Mouse (Mus musculus) midbrain, postnatal 0 days (tissue): ENCODE data around the gene Gm128. TPM values are rescaled to one million over a fixed set of nuclear protein-coding genes. Genes with fewer than 3 reads are reported as not detected.
"Not testable (repeated sequence)": the region's sequence is repeated elsewhere in the genome, so short reads cannot be mapped to it uniquely, and the experiment has no call there.

Source experiments
- ATAC-seq: fragments of 200-750 bp; cut with Nextera tagmentation; 2 replicates; pipeline ENCODE4 v1.8.0; 2017; ENCODE audit warnings: moderate number of reproducible peaks, mild to moderate bottlenecking, moderate TSS enrichment, moderate library complexity; ENCODE audit not compliant: low FRiP score
- DNase-seq: peaks from one replicate; pipeline ENCODE4 v3.0.0-alpha.2; 2015; ENCODE audit warnings: low spot score
- H3K27ac ChIP-seq: fragments of 300-500 bp; sonication (generic); 2 replicates; pipeline ENCODE4 v1.5.1; 2014; ENCODE audit warnings: low read depth, mild to moderate bottlenecking, low read length, mixed read lengths
- H3K27me3 ChIP-seq: fragments of 300-500 bp; sonication (generic); 2 replicates; pipeline ENCODE4 v1.6.1; 2014; ENCODE audit warnings: low read length, control low read depth, mixed read lengths; ENCODE audit not compliant: insufficient read depth
- H3K36me3 ChIP-seq: fragments of 300-500 bp; sonication (generic); 2 replicates; pipeline ENCODE4 v1.6.1; 2014; ENCODE audit warnings: low read length, control low read depth, mixed read lengths; ENCODE audit not compliant: insufficient read depth
- H3K4me1 ChIP-seq: fragments of 300-500 bp; sonication (generic); 2 replicates; pipeline ENCODE4 v1.6.1; 2014; ENCODE audit warnings: mild to moderate bottlenecking, control low read depth, antibody characterized with exemption, low read length, mixed read lengths; ENCODE audit not compliant: insufficient read depth
- H3K4me2 ChIP-seq: fragments of 300-500 bp; sonication (generic); 2 replicates; pipeline ENCODE4 v1.6.1; 2014; ENCODE audit warnings: low read depth, mild to moderate bottlenecking, low read length, mixed read lengths; ENCODE audit not compliant: poor library complexity, severe bottlenecking
- H3K4me3 ChIP-seq: fragments of 300-500 bp; sonication (generic); 2 replicates; pipeline ENCODE4 v1.5.1; 2014; ENCODE audit warnings: low read depth, mild to moderate bottlenecking, low read length, moderate library complexity
- H3K9ac ChIP-seq: fragments of 300-500 bp; sonication (generic); replicated peaks from 2 replicates; pipeline ENCODE4 v1.6.1; 2014; ENCODE audit warnings: mild to moderate bottlenecking, low read length, moderate library complexity, mixed read lengths; ENCODE audit not compliant: poor library complexity, severe bottlenecking
- H3K9me3 ChIP-seq: fragments of 300-500 bp; sonication (generic); 2 replicates; pipeline ENCODE4 v1.6.1; 2016; ENCODE audit warnings: low read length, control low read depth
- CTCF ChIP-seq: IDR thresholded peaks from 2 replicates; pipeline ENCODE4 v1.5.1; 2016; ENCODE audit warnings: antibody characterized with exemption, mild to moderate bottlenecking
- WGBS: fragments of 180-500 bp; shearing (Covaris S2); extraction: QIAGEN DNeasy Blood & Tissue Kit; methylation state at CpG from one replicate; pipeline ENCODE4 v1.1.7; 2014; 5-methylcytosine and 5-hydroxymethylcytosine counted together
- polyA plus RNA-seq: library from polyadenylated mRNA; unstranded; fragments of >200 nt; fragmentation: Nextera tagmentation; extraction: Ambion mirVana; gene quantifications from 2 replicates; pipeline ENCODE4 v1.2.1, GENCODE M21; 2015
- total RNA-seq: library from RNA; depleted of rRNA; stranded (reverse); fragments of >200 nt; gene quantifications from 2 replicates; pipeline ENCODE4 v1.2.3, GENCODE M21; 2014

Gene Gm128
- total and polyA plus RNA-seq, 2 experiments from 2014 or later, result 0.19 to 0.49 TPM

DNA sequence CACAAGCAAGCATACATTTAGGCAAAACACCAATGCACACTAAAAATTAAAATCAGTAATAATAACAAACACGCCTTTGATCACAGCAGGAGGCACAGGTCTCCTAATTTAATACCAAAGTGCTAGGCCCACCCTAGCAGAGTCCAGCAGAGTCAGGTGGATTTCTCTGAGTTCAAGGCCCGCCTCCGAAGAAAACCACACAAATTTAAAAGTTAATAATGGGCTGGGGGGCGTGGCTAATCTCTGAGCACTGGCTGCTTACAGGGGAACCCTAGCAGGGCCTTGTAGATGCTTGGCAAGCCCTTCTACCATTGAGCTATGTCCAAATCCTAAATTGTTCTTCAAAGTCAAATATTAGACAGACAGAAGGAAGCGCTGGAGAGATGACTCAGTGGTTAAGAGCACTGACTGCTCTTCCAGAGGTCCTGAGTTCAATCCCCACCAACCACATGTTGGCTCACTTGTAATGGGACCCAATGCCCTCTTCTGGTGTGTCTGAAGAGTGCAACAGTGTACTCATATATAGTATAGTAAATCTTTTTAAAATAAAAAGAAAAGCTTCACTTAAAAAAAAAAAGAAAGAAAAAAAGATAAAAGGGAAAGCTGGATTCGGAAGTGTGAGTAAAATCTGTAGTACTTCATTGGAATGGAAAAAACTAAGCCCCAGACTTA lies 22.8 kb downstream of the Gm128 start:
- H3K9ac ChIP-seq, result no peak overlapping the region
- H3K27me3 ChIP-seq, result no peaks in the 10 kb centered on the region
- H3K27ac ChIP-seq, result no peak overlapping the region
- TF ChIP-seq CTCF, result peak; percentile 3; the same call in 1 of the 2 replicates
- WGBS, result 83% methylated on average over 6 of the region's 6 CpGs
- H3K4me1 ChIP-seq, result no peaks in the 10 kb centered on the region
- no peaks in the 10 kb centered on the region for H3K9me3 ChIP-seq
- ATAC-seq, result no peak
- DNase-seq, result no peak
- peak overlapping the region; percentile 67; the same call in 1 of the 2 replicates for H3K4me2 ChIP-seq
- H3K4me3 ChIP-seq, result no peak overlapping the region; the same call in 1 of the 2 replicates
- H3K36me3 ChIP-seq, result peaks cover 29% of the 10 kb centered on the region; the same call in 1 of the 2 replicates

DNA sequence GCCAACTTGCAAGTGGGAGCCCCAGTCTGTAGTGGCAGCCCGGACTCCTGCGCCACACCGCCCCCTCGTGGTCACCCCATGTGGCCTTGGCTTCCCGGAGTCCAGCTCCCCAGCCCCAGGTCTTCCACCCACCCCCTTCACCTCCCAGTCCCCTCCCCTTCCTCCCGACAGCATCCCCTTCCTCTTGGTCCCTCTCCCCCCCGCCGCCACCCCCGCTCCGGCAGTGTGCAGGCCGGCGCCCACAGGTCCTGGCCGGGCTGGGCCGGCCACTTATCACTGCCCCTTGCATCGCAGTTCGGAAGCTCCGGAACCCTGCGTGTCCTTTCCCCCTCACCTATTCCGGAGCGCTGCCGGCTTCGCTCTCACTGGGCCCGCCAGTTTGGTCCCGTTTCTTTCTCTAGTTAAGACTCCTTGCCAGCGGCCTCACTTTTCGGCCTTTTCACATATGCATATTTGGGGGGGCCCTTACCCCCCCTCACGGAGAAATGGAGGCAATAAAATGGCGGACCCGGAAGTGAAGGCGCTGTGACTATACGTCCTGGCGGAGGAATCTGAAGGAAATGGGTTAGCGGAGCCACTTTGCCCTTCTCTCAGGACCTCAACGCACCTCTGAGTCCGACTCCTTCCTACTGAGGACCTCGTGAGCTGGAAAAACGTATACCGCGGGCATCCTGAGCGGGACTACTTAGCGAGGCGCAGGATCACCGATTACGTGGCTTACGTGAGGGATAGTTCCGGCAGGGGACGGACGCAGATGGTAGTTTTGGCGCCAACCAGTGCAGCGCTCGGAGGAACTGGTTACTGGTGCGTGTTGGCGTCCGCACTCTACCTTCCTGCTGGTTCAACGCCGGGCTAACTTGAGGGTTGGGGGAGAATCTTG lies 23.9 kb downstream of the Gm128 start, which contains the start of gene Gabpb2:
Gabpb2 (minus strand) TSS at position 662 of the 880 bp plus-strand sequence.
- peak; percentile 93 for DNase-seq
- TF ChIP-seq CTCF, result peak; percentile 82
- peak; percentile 91 for ATAC-seq
- H3K36me3 ChIP-seq, result peaks cover 21% of the 10 kb centered on the region; the same call in 1 of the 2 replicates
- no peaks in the 10 kb centered on the region for H3K27me3 ChIP-seq
- under 1% methylated on average over 52 of the region's 56 CpGs for WGBS
- H3K4me3 ChIP-seq, result peak within 1 kb of the TSS; percentile 63
- H3K4me2 ChIP-seq, result peak within 1 kb of the TSS; percentile 67
- peak within 1 kb of the TSS; percentile 87 for H3K9ac ChIP-seq
- no peaks in the 10 kb centered on the region for H3K9me3 ChIP-seq
- no peaks in the 10 kb centered on the region for H3K4me1 ChIP-seq
- peak within 1 kb of the TSS; percentile 96 for H3K27ac ChIP-seq

DNA sequence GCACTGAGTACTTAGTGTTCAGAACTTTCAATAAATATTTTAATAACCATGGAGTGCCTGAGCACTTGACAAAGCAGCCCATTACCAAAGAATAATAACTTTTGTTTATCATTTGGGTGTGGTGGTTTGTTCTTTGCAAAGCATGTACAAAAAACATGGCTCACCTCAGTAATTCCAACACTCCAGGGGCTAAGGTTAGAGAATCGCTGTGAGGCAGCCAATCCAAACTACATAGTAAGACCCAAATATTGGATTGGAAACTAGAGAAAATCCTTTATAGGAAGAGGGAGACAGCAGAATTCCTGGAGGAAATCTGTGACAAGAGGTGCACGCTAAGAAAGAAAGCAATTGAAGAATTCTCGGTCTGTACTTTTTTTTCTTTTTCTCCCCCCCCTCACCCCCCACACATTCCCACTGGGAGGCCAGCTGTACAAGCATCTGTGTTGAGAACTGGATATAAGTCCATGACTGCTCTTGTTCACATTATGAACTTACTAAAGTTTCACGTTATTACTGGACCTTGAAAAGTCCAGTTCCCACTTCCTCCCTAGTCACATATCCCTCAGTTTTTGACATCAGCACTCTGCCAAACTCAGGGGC lies 24.6 kb downstream of the Gm128 start:
- Histone ChIP-seq H3K36me3 (peaks cover 19% of the 10 kb centered on the region; the same call in 1 of the 2 replicates), H3K27ac (peak overlapping the region; percentile 96), H3K4me2 (peak overlapping the region; percentile 67), H3K9ac (peak overlapping the region; percentile 87; the same call in 1 of the 2 replicates), H3K4me1 (no peaks in the 10 kb centered on the region), H3K4me3 (peak overlapping the region; percentile 63), H3K9me3 (no peaks in the 10 kb centered on the region), H3K27me3 (no peaks in the 10 kb centered on the region)
- TF ChIP-seq CTCF, result no peak
- DNase-seq (no peak), ATAC-seq (no peak; the same call in 1 of the 2 replicates)
- WGBS, result 20% methylated on average over 4 of the region's 4 CpGs

DNA sequence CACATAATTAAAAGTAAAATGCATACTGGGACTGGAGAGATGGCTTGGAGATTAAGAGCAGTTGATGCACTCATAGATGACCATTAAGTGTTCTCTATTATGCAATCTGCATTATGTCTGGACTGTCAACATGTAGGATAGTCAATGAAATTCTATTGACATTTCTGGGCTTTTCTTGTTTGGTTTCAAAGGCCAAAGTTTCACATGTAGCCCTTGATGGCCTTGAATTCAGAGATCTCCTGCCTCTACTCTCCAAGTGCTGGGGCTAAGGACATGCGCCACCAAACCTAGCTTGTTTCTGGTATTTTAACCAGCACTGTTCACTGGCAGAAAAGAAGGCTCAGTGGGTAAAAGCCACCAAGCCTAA lies 27.8 kb downstream of the Gm128 start:
- DNase-seq (no peak), ATAC-seq (no peak)
- Histone ChIP-seq H3K27ac (no peak overlapping the region), H3K9me3 (no peaks in the 10 kb centered on the region), H3K9ac (no peak overlapping the region), H3K4me2 (no peak overlapping the region), H3K36me3 (peaks cover 6% of the 10 kb centered on the region; the same call in 1 of the 2 replicates), H3K4me3 (no peak overlapping the region), H3K27me3 (no peaks in the 10 kb centered on the region), H3K4me1 (no peaks in the 10 kb centered on the region)
- 93% methylated on average over 1 of the region's 1 CpGs for WGBS
- TF ChIP-seq CTCF, result no peak

DNA sequence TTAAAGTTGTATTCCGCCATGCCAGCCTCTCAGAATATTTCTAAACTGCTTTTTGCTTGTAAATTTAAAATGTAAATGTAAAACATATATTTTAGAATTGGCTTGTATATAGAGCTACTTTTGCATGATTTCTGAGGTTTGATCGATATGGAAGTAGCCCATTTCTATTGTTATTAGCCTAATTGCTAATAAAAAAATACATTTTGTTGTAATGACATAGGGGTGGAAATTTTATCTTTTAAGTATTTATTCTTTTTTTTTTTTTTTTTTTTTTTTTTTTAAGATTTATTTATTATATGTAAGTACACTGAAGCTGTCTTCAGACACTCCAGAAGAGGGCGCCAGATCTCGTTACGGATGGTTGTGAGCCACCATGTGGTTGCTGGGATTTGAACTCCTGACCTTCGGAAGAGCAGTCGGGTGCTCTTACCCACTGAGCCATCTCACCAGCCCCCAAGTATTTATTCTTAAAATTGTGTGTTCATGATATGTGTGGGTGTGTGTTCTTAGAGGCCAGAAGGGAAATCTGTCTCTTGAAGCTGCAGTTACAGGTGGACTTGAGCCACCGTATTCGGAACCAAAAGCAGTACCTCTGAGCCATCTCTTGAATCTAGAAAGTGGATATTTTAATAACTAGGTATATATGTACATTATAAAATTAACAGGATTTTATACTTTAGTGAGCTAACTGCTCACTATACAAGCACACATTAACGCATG lies 28.3 kb downstream of the Gm128 start:
- H3K4me3 ChIP-seq, H3K9me3 ChIP-seq, ATAC-seq, DNase-seq, H3K4me1 ChIP-seq, H3K9ac ChIP-seq, H3K27ac ChIP-seq, H3K36me3 ChIP-seq, H3K27me3 ChIP-seq, H3K4me2 ChIP-seq: not testable (repeated sequence)
- WGBS, result 94% methylated on average over 7 of the region's 10 CpGs
